16 mouse cellular contexts compared by ENCODE assay signal in the genomic region with DNA sequence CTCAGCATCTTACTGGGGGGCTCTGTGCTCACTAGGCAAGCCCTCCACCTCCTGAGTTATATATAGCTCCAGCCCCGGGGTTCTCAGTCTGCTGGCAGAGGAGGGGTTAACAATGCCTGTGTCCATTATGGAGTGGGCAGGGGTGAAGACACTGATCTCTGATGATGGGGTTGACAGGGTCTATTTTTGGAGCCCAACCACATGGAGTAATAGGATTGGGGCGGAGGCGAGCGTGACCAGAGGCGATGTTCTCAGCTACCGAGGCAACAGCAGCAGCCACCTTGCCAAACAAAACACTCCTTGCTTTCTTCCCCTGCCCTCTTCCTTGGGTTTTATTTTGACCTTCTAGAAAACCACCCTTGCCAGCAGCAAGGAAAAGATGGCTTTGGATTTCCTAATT.
A peak's percentile ranks its signal among the peaks of the same experiment; 100 is the strongest.
DNase-seq lines count a peak whose midpoint lies in the region; ATAC-seq and TF ChIP-seq lines count a peak whose summit lies in the region.
"Had no signal": no experiment of that assay in that cellular context is flagged by ENCODE, and none has a peak within 500 bp of the region (broad histone marks: within the 10 kb centered on the region; RNA-seq: fewer than 3 reads in every experiment).

No protein-coding gene starts in this region.

- H3K4me2 ChIP-seq in embryonic facial prominence, embryonic 14.5 days (ENCODE audit: low read depth, low read length) = no peak overlapping the region
- H3K4me2 ChIP-seq in kidney, embryonic 16.5 days (replicated peaks; ENCODE audit: low read depth, low read length) = no peak overlapping the region
- H3K4me2 ChIP-seq in heart, embryonic 14.5 days (ENCODE audit: low read length) = peak overlapping the region; percentile 24
- peak overlapping the region; percentile 21 for H3K4me2 ChIP-seq in myocyte (ENCODE audit: low read depth)

- no peak overlapping the region for H3K9ac ChIP-seq in embryonic facial prominence, embryonic 14.5 days (ENCODE audit: low read depth, low read length)
- no peak overlapping the region for H3K9ac ChIP-seq in kidney, embryonic 16.5 days (replicated peaks; ENCODE audit: low read length)
- H3K9ac ChIP-seq in heart, embryonic 14.5 days (ENCODE audit: low read length) = peak overlapping the region; percentile 46; the same call in 1 of the 2 replicates
- H3K9ac ChIP-seq: liver, embryonic 14.5 days had no signal

- peak; percentile 48 for DNase-seq in embryonic facial prominence, embryonic 14.5 days (ENCODE audit: low spot score)
- no peak for DNase-seq in embryonic facial prominence, embryonic 10.5 days (ENCODE audit: low spot score)
- DNase-seq in kidney, postnatal 10 days = peak; percentile 25
- DNase-seq in spleen, adult 12 weeks (ENCODE audit: low spot score) = no peak
- no peak for DNase-seq in lung, postnatal 4 days
- DNase-seq: adrenal gland, adult 2 months; cerebellum, adult 8-10 months; gastrocnemius, postnatal 10 days; layer of hippocampus, postnatal 36 days; lung, postnatal 10 days; right cerebral cortex, postnatal 4 days had no signal

- H3K27ac ChIP-seq in embryonic facial prominence, embryonic 14.5 days (replicated peaks; ENCODE audit: low read depth, low read length) = no peak overlapping the region
- no peak overlapping the region for H3K27ac ChIP-seq in embryonic facial prominence, embryonic 10.5 days (replicated peaks)
- no peak overlapping the region for H3K27ac ChIP-seq in kidney, embryonic 16.5 days (ENCODE audit: low read length)
- H3K27ac ChIP-seq in heart, embryonic 14.5 days (replicated peaks in 1 of 2; ENCODE audit: control insufficient read depth in 1 of 2, insufficient read depth in 1 of 2, low read depth in 2 of 2, low read length in 2 of 2) = peak overlapping the region; percentile 64 to 75
- H3K27ac ChIP-seq: liver, embryonic 14.5 days had no signal

- no peak for TF ChIP-seq POLR2A in myocyte (IDR thresholded peaks at IDR 0.05; ENCODE audit: insufficient read length, low read depth)

- peaks cover 9% of the 10 kb centered on the region for H3K4me1 ChIP-seq in embryonic facial prominence, embryonic 14.5 days (ENCODE audit: control insufficient read depth, insufficient read depth, low read length)
- H3K4me1 ChIP-seq in embryonic facial prominence, embryonic 10.5 days = peaks cover 19% of the 10 kb centered on the region
- H3K4me1 ChIP-seq in kidney, embryonic 16.5 days (ENCODE audit: insufficient read depth, low read length) = peaks cover 19% of the 10 kb centered on the region
- H3K4me1 ChIP-seq in heart, embryonic 14.5 days (ENCODE audit: control insufficient read depth in 2 of 2, insufficient read depth in 2 of 2, low read length in 2 of 2) = peaks cover 42 to 43% of the 10 kb centered on the region in 2 experiments

- H3K27me3 ChIP-seq in embryonic facial prominence, embryonic 14.5 days (replicated peaks; ENCODE audit: control insufficient read depth, insufficient read depth, low read length) = no peaks in the 10 kb centered on the region
- peaks cover 18% of the 10 kb centered on the region for H3K27me3 ChIP-seq in embryonic facial prominence, embryonic 10.5 days (replicated peaks; ENCODE audit: low read depth, poor library complexity, severe bottlenecking)
- no peaks in the 10 kb centered on the region for H3K27me3 ChIP-seq in kidney, embryonic 16.5 days (ENCODE audit: insufficient read depth, low read length)
- H3K27me3 ChIP-seq in heart, embryonic 14.5 days (ENCODE audit: control insufficient read depth, insufficient read depth, low read length) = no peaks in the 10 kb centered on the region
- H3K27me3 ChIP-seq in myocyte (ENCODE audit: control insufficient read depth, insufficient read depth, insufficient read length) = no peaks in the 10 kb centered on the region

- 23% methylated on average over 6 of the region's 6 CpGs for WGBS in embryonic facial prominence, embryonic 14.5 days
- WGBS in embryonic facial prominence, embryonic 10.5 days = 45% methylated on average over 6 of the region's 6 CpGs
- WGBS in kidney, embryonic 16.5 days = 53% methylated on average over 6 of the region's 6 CpGs
- 2% methylated on average over 6 of the region's 6 CpGs for WGBS in heart, embryonic 14.5 days

- H3K9me3 ChIP-seq in embryonic facial prominence, embryonic 14.5 days (ENCODE audit: control insufficient read depth, low read length) = no peaks in the 10 kb centered on the region
- no peaks in the 10 kb centered on the region for H3K9me3 ChIP-seq in embryonic facial prominence, embryonic 10.5 days
- no peaks in the 10 kb centered on the region for H3K9me3 ChIP-seq in kidney, embryonic 16.5 days (ENCODE audit: low read length)
- no peaks in the 10 kb centered on the region for H3K9me3 ChIP-seq in heart, embryonic 14.5 days (ENCODE audit: control insufficient read depth, low read length)

- no peaks in the 10 kb centered on the region for H3K36me3 ChIP-seq in embryonic facial prominence, embryonic 14.5 days (ENCODE audit: control insufficient read depth, insufficient read depth, low read length)
- no peaks in the 10 kb centered on the region for H3K36me3 ChIP-seq in embryonic facial prominence, embryonic 10.5 days (replicated peaks)
- H3K36me3 ChIP-seq in kidney, embryonic 16.5 days (ENCODE audit: insufficient read depth, low read length) = no peaks in the 10 kb centered on the region
- no peaks in the 10 kb centered on the region for H3K36me3 ChIP-seq in heart, embryonic 14.5 days (ENCODE audit: control insufficient read depth, insufficient read depth, low read length)
- no peaks in the 10 kb centered on the region for H3K36me3 ChIP-seq in myocyte (ENCODE audit: control insufficient read depth, insufficient read depth)

- no peaks in the 10 kb centered on the region for H3K79me2 ChIP-seq in myocyte (ENCODE audit: control insufficient read depth, insufficient read depth)

- no peak overlapping the region for H3ac ChIP-seq in myocyte (ENCODE audit: control insufficient read depth, insufficient read length)

- H3K4me3 ChIP-seq in embryonic facial prominence, embryonic 14.5 days (ENCODE audit: low read depth, low read length) = no peak overlapping the region
- no peak overlapping the region for H3K4me3 ChIP-seq in embryonic facial prominence, embryonic 10.5 days
- H3K4me3 ChIP-seq in kidney, embryonic 16.5 days (ENCODE audit: low read length) = no peak overlapping the region
- H3K4me3 ChIP-seq in heart, embryonic 14.5 days (ENCODE audit: control insufficient read depth in 1 of 2, insufficient read depth in 1 of 2, low read depth in 1 of 2, low read length in 2 of 2) = no peak overlapping the region
- H3K4me3 ChIP-seq in myocyte = no peak overlapping the region

- ATAC-seq in embryonic facial prominence, embryonic 14.5 days (ENCODE audit: low read depth) = 0 out of 2 replicates have a peak, but pooled peaks have one; percentile 30
- no peak for ATAC-seq in kidney, embryonic 16.5 days (ENCODE audit: low FRiP score, low TSS enrichment)
- ATAC-seq in heart, embryonic 14.5 days (ENCODE audit: insufficient number of reproducible peaks, insufficient read depth, low FRiP score, low read depth) = peak; percentile 40; the same call in 1 of the 2 replicates
- ATAC-seq: inflammation-experienced regulatory T-cells, adult 6 months had no signal

TF ChIP-seq in myocyte, 11 proteins besides CTCF, POLR2A, EP300 and RAD21:
- TF ChIP-seq TCF12 (IDR thresholded peaks at IDR 0.05; ENCODE audit: insufficient read depth, poor library complexity, severe bottlenecking) (no peak), POLR2AphosphoS2 (IDR thresholded peaks at IDR 0.05; ENCODE audit: insufficient read length, low read depth) (no peak), E2F4 (IDR thresholded peaks at IDR 0.05; ENCODE audit: insufficient read depth) (no peak), SRF (IDR thresholded peaks at IDR 0.05; ENCODE audit: control insufficient read depth, insufficient read length, low read depth) (no peak), TCF3 (IDR thresholded peaks at IDR 0.05; ENCODE audit: insufficient read length, low read depth) (no peak), REST (IDR thresholded peaks at IDR 0.05; ENCODE audit: insufficient read depth, insufficient read length) (no peak), MAX (IDR thresholded peaks at IDR 0.05; ENCODE audit: low read depth) (no peak), MYOD1 (IDR thresholded peaks at IDR 0.05; ENCODE audit: control insufficient read depth in 1 of 3, insufficient read length in 2 of 3, low read depth in 2 of 3) (no peak), MYOG (IDR thresholded peaks at IDR 0.05; ENCODE audit: control insufficient read depth in 1 of 3, insufficient read depth in 1 of 3, insufficient read length in 2 of 3, low read depth in 2 of 3) (no peak), CEBPB (IDR thresholded peaks at IDR 0.05; ENCODE audit: insufficient read depth, poor library complexity, severe bottlenecking) (no peak), USF1 (IDR thresholded peaks at IDR 0.05; ENCODE audit: low read depth) (no peak)

Comparison
In these comparisons a context has a peak if more than half of its experiments do, and no peak if none do; other contexts are left out.
1. DNase-seq: peak in embryonic facial prominence, embryonic 14.5 days (single experiment) and kidney, postnatal 10 days (single experiment); none in embryonic facial prominence, embryonic 10.5 days (single experiment), spleen, adult 12 weeks (single experiment) and lung, postnatal 4 days (0 of 2).
2. H3K27ac ChIP-seq: peak in heart, embryonic 14.5 days (2 of 2); none in embryonic facial prominence, embryonic 14.5 days (single experiment), embryonic facial prominence, embryonic 10.5 days (single experiment) and kidney, embryonic 16.5 days (single experiment).
3. H3K4me2 ChIP-seq: peak in heart, embryonic 14.5 days (single experiment) and myocyte (single experiment); none in embryonic facial prominence, embryonic 14.5 days (single experiment) and kidney, embryonic 16.5 days (single experiment).